Mouse (Mus musculus) myocyte (in vitro differentiated cells): ENCODE measurements around the gene Cplx2.

Experiments
- CEBPB ChIP-seq: IDR thresholded peaks from 2 replicates; pipeline ENCODE4 v1.6.1; 2011; ENCODE audit warnings: mild to moderate bottlenecking, moderate library complexity; ENCODE audit not compliant: poor library complexity, insufficient read depth, severe bottlenecking
- E2F4 ChIP-seq: IDR thresholded peaks from one replicate; pipeline ENCODE4 v1.6.1; 2011; ENCODE audit warnings: mild to moderate bottlenecking, control low read depth, moderate library complexity; ENCODE audit not compliant: insufficient read depth
- MAX ChIP-seq: IDR thresholded peaks from one replicate; pipeline ENCODE4 v1.6.1; 2011; ENCODE audit warnings: low read depth, mild to moderate bottlenecking, control low read depth
- MYOD1 ChIP-seq, 3 experiments: IDR thresholded peaks; one replicate each; pipeline ENCODE4 v1.6.1; 2011; ENCODE audit warnings: control low read depth in 2 of 3, low read depth in 2 of 3, mild to moderate bottlenecking in 2 of 3, moderate library complexity in 1 of 3; ENCODE audit not compliant: insufficient read length in 2 of 3, control insufficient read depth in 1 of 3
- MYOG ChIP-seq, 3 experiments: IDR thresholded peaks; one replicate each; pipeline ENCODE4 v1.6.1; 2011; ENCODE audit warnings: control low read depth in 2 of 3, low read depth in 2 of 3, mild to moderate bottlenecking in 2 of 3; ENCODE audit not compliant: insufficient read length in 2 of 3, control insufficient read depth in 1 of 3, insufficient read depth in 1 of 3
- POLR2A ChIP-seq: IDR thresholded peaks from one replicate; pipeline ENCODE4 v1.6.1; 2011; ENCODE audit warnings: low read depth, mild to moderate bottlenecking, control low read depth, moderate library complexity; ENCODE audit not compliant: insufficient read length
- POLR2AphosphoS2 ChIP-seq: IDR thresholded peaks from one replicate; pipeline ENCODE4 v1.6.1; 2011; ENCODE audit warnings: low read depth, control low read depth; ENCODE audit not compliant: insufficient read length
- SRF ChIP-seq: IDR thresholded peaks from one replicate; pipeline ENCODE4 v1.6.1; 2011; ENCODE audit warnings: low read depth; ENCODE audit not compliant: control insufficient read depth, insufficient read length
- TCF12 ChIP-seq: IDR thresholded peaks from one replicate; pipeline ENCODE4 v1.6.1; 2011; ENCODE audit warnings: mild to moderate bottlenecking, control low read depth; ENCODE audit not compliant: poor library complexity, insufficient read depth, severe bottlenecking
- USF1 ChIP-seq: IDR thresholded peaks from one replicate; pipeline ENCODE4 v1.6.1; 2011; ENCODE audit warnings: low read depth, mild to moderate bottlenecking, control low read depth, moderate library complexity

- no peak for TF ChIP-seq MAX
- TF ChIP-seq TCF12, result no peak
- no peak for TF ChIP-seq SRF
- no peak for TF ChIP-seq POLR2AphosphoS2
- no peak for TF ChIP-seq POLR2A
- no peak for TF ChIP-seq E2F4
- no peak for TF ChIP-seq MYOG (IDR thresholded peaks at IDR 0.05; ENCODE audit: control insufficient read depth in 1 of 3, insufficient read depth in 1 of 3, insufficient read length in 2 of 3, low read depth in 2 of 3)
- TF ChIP-seq CEBPB, result no peak
- no peak for TF ChIP-seq MYOD1 (IDR thresholded peaks at IDR 0.05; ENCODE audit: control insufficient read depth in 1 of 3, insufficient read length in 2 of 3, low read depth in 2 of 3)
- no peak for TF ChIP-seq USF1
These were observed 49.1 kb downstream of the Cplx2 start for GRCm38 (mm10) chr13:54420226-54420625.
